Mouse (Mus musculus) heart, adult 2 months (tissue): Measurements from ENCODE around the gene Dnajc7.

Experiments
- CTCF ChIP-seq: fragments of 200-600 bp; IDR thresholded peaks from 2 replicates; pipeline ENCODE4 v1.8.1; 2022; ENCODE audit warnings: antibody characterized with exemption, mild to moderate bottlenecking, moderate library complexity
- EP300 ChIP-seq: fragments of 200-500 bp; IDR thresholded peaks from 2 replicates; pipeline ENCODE4 v1.6.1; 2011; ENCODE audit warnings: low read depth, low read length, control low read depth; ENCODE audit not compliant: insufficient read depth
- POLR2A ChIP-seq: fragments of 200-500 bp; IDR thresholded peaks from 2 replicates; pipeline ENCODE4 v1.6.1; 2011; ENCODE audit warnings: mild to moderate bottlenecking, low read depth, low read length, control low read depth; ENCODE audit not compliant: insufficient read depth

DNA sequence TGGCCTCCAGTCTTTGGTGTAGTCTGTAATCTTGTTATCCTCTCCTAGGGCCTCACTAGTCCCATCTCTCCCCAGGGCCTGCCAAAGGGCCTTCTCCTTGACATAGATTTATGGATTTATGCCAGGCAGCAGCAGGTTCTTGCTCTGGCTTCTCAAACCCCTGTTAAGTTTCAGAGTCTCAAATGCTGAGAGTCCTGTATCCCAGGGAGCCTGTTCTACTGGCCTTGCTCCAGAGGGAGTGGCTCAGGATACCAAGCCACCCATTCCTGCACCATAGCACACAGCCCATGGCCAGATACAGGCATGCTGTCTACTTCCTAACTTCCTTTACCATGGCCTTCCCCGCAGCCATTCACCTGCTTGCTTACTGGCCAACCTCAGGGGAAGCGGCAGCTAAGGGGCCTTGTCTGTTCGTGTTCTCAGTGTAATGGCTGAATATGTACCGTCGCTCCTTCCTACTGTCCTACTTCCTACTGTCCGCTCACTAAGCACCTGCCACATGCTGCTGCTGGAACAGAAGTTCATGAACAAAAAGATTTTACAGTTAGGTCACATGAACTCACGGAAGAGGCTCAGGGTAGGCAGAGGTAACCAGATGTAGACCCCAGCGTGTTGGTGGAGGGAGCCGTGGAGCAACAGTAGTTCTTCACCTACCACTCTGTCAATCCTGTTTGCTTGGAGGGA is 40.7 kb downstream of the Dnajc7 start:
- TF ChIP-seq CTCF (no peak), EP300 (no peak), POLR2A (no peak)
